Mouse (Mus musculus): Measurements from ENCODE around the gene Vmp1.

DNA sequence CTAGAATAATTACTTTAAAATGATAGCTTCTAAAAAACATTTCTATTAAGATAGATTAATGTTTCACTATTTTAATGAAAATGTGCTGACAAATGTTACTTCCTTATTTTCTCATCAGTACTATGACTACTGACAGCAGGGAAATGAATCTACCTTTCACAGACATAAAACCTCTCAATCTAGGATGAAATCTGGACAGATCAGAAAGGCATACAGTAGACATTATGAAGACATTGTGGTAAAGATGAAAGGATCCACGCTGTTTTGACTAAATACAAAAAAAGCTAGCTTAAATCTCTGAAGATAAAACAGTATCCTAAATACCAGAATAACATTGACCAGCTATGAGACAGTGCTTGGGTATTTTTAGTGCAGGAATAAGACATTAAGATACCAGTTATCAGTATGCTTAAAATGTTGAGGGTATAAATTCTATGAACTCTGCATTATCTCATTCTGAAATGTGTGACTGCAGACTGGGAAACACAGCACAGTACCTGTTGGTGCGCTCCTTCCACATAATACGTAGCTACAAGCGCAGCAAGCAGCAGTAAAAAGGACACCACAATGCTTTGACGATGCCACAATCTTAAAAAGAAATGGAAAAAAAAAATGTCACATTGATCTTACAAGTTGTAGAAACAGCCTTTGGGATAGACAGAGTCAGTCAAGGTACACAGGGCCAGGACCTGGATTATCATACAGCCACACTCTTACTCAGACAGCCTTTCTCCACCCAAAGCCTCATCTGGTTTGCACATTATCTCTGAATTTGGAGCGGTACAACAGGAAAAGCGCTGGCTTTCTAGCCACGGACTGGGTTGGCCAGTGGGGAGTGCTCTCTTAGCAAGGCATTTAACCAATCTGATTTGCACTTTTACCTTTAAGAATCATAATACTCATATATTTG lies 20.4 kb downstream of the Vmp1 start:
- TF ChIP-seq CTCF (IDR thresholded peaks at IDR 0.05; ENCODE audit: low read depth) (no peak), EP300 (optimal IDR thresholded peaks at IDR 0.05) (no peak)

Measured in stomach, postnatal 0 days (tissue).